Mouse (Mus musculus) layer of hippocampus, postnatal 10 days (tissue): ENCODE measurements around the gene Ttc30a2. TPM values are rescaled to one million over a fixed set of nuclear protein-coding genes. Genes with fewer than 3 reads are reported as not detected.
"Not testable (repeated sequence)": the region's sequence is repeated elsewhere in the genome, so short reads cannot be mapped to it uniquely, and the experiment has no call there.

Experiments used
- DNase-seq, 2 experiments: peaks; one replicate each; pipeline ENCODE4 v3.0.0; 2021; ENCODE audit warnings: low spot score in 2 of 2
- total RNA-seq, 2 experiments: library from RNA; stranded (reverse); gene quantifications; 2 replicates each; pipeline ENCODE4 v1.2.3; 2021

The Ttc30a2 gene
- total RNA-seq, 2 experiments from 2014 or later = 0.27 to 0.45 TPM

- DNase-seq = peak; percentile 77 to 78
Measured at GRCm38 (mm10) chr2:75981440-75982081, 3.6 kb upstream of the Ttc30a2 start, which contains the start of gene Ttc30a1. Ttc30a1 (minus strand) TSS chr2:75981967.

- DNase-seq = not testable (repeated sequence)
Measured at GRCm38 (mm10) chr2:75980933-75981439, 3.0 kb upstream of the Ttc30a2 start.

- not testable (repeated sequence) for DNase-seq
Measured at GRCm38 (mm10) chr2:75976070-75976469, 1.9 kb downstream of the Ttc30a2 start.

GRCm38 (mm10) chr2:75974131-75974530 is 3.8 kb downstream of the Ttc30a2 start:
- DNase-seq = no peak

GRCm38 (mm10) chr2:75964972-75965371 is 13.0 kb downstream of the Ttc30a2 start:
- peak; percentile 69 to 78 for DNase-seq

GRCm38 (mm10) chr2:75964512-75964911 is 13.5 kb downstream of the Ttc30a2 start:
- DNase-seq = peak; percentile 63 to 71

- DNase-seq = no peak
Measured at GRCm38 (mm10) chr2:75964051-75964450, 13.9 kb downstream of the Ttc30a2 start.

- DNase-seq = no peak
Measured at GRCm38 (mm10) chr2:75963211-75963840, 14.6 kb downstream of the Ttc30a2 start.

- no peak for DNase-seq
Measured at GRCm38 (mm10) chr2:75960366-75961330, 17.3 kb downstream of the Ttc30a2 start.

- DNase-seq = no peak
Measured at GRCm38 (mm10) chr2:75959850-75960365, 18.1 kb downstream of the Ttc30a2 start.

- no peak for DNase-seq
Measured at GRCm38 (mm10) chr2:75959183-75959849, 18.7 kb downstream of the Ttc30a2 start.

GRCm38 (mm10) chr2:75955709-75956108 is 22.3 kb downstream of the Ttc30a2 start:
- DNase-seq = no peak

GRCm38 (mm10) chr2:75953320-75953719 is 24.6 kb downstream of the Ttc30a2 start:
- DNase-seq = no peak

- DNase-seq = no peak
Measured at GRCm38 (mm10) chr2:75950685-75951084, 27.3 kb downstream of the Ttc30a2 start.

GRCm38 (mm10) chr2:75938117-75939063 is 39.6 kb downstream of the Ttc30a2 start, which contains the start of gene Ttc30b:
Ttc30b (minus strand) TSS chr2:75938585.
- DNase-seq = peak; percentile 82

GRCm38 (mm10) chr2:75937520-75938116 is 40.4 kb downstream of the Ttc30a2 start:
- DNase-seq = not testable (repeated sequence)

GRCm38 (mm10) chr2:75936685-75937084 is 41.3 kb downstream of the Ttc30a2 start:
- DNase-seq = not testable (repeated sequence)

- no peak for DNase-seq
Measured at GRCm38 (mm10) chr2:75933541-75933940, 44.4 kb downstream of the Ttc30a2 start.

- DNase-seq = no peak
Measured at GRCm38 (mm10) chr2:75930941-75931340, 47.0 kb downstream of the Ttc30a2 start.
